Mouse (Mus musculus): ENCODE data around the gene Gm5134. TPM values are rescaled to one million over a fixed set of nuclear protein-coding genes. Genes with fewer than 3 reads are reported as not detected.

The Gm5134 gene
- polyA plus RNA-seq (2015; fragmentation: Nextera tagmentation; extraction: Ambion mirVana), result 0.04 and 0.06 TPM in 2 replicates

- TF ChIP-seq CTCF (IDR thresholded peaks at IDR 0.05; ENCODE audit: low read depth) (no peak), EP300 (IDR thresholded peaks at IDR 0.05; ENCODE audit: low read depth) (no peak)
- Histone ChIP-seq H3K9ac (replicated peaks) (no peak within 1 kb of the TSS), H3K9me3 (ENCODE audit: low read length) (no peaks in the 10 kb centered on the region), H3K27ac (ENCODE audit: low read depth) (no peak within 1 kb of the TSS), H3K4me3 (ENCODE audit: low read depth, low read length) (0 out of 2 replicates have a peak within 1 kb of the TSS, but pooled peaks have one; percentile 24), H3K27me3 (ENCODE audit: insufficient read depth, low read length) (peaks cover 9% of the 10 kb centered on the region; the same call in 1 of the 2 replicates), H3K36me3 (replicated peaks; ENCODE audit: insufficient read depth, low read length) (no peaks in the 10 kb centered on the region), H3K4me1 (ENCODE audit: insufficient read depth) (no peaks in the 10 kb centered on the region; the same call in 1 of the 2 replicates), H3K4me2 (ENCODE audit: low read depth, low read length) (peak within 1 kb of the TSS; percentile 62)
- 26% methylated on average over 20 of the region's 20 CpGs for WGBS (ENCODE audit: insufficient replicate concordance)
- DNase-seq (no peak), ATAC-seq (no peak)
These were observed at the start of gene Gm5134 for GRCm38 (mm10) chr10:75954381-75954811. TSS of gene Gm5134 (plus strand) at chr10:75954514.

DNA sequence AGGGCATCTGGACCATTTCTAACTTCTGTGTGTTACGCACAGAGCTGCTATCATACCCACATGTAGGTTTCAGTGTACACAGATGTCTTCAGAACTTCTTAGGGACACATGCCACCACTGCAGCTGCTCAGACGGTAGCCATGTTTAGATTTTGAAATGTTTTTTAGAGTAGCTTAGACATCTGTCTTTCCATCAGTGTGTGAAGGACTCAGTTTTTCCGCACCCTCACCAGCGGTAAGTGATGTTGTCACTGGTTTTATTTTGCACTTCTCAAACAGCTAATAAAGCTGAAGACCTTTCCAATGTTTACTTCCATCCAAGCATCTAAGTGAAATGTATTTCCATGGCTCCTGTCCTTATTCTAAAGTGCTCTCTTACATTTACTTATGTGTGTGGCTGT is 47.4 kb upstream of the Gm5134 start:
- H3K9ac ChIP-seq (replicated peaks), result no peak overlapping the region
- no peak overlapping the region for H3K27ac ChIP-seq (ENCODE audit: low read depth)
- H3K4me3 ChIP-seq (ENCODE audit: low read depth, low read length), result no peak overlapping the region
- H3K9me3 ChIP-seq (ENCODE audit: low read length), result no peaks in the 10 kb centered on the region
- WGBS (ENCODE audit: insufficient replicate concordance), result 93% methylated on average over 4 of the region's 4 CpGs
- no peak for TF ChIP-seq CTCF (IDR thresholded peaks at IDR 0.05; ENCODE audit: low read depth)
- no peaks in the 10 kb centered on the region for H3K27me3 ChIP-seq (ENCODE audit: insufficient read depth, low read length)
- DNase-seq (no peak), ATAC-seq (no peak)
- H3K4me2 ChIP-seq (ENCODE audit: low read depth, low read length), result no peak overlapping the region
- H3K4me1 ChIP-seq (ENCODE audit: insufficient read depth), result no peaks in the 10 kb centered on the region
- H3K36me3 ChIP-seq (replicated peaks; ENCODE audit: insufficient read depth, low read length), result peaks cover 81% of the 10 kb centered on the region

- TF ChIP-seq CTCF (IDR thresholded peaks at IDR 0.05; ENCODE audit: low read depth) (no peak), EP300 (IDR thresholded peaks at IDR 0.05; ENCODE audit: low read depth) (no peak)
- 82% methylated on average over 2 of the region's 2 CpGs for WGBS (ENCODE audit: insufficient replicate concordance)
- H3K36me3 ChIP-seq (replicated peaks; ENCODE audit: insufficient read depth, low read length), result peaks cover 57% of the 10 kb centered on the region
These were observed 43.6 kb upstream of the Gm5134 start for GRCm38 (mm10) chr10:75910698-75911097.

DNA sequence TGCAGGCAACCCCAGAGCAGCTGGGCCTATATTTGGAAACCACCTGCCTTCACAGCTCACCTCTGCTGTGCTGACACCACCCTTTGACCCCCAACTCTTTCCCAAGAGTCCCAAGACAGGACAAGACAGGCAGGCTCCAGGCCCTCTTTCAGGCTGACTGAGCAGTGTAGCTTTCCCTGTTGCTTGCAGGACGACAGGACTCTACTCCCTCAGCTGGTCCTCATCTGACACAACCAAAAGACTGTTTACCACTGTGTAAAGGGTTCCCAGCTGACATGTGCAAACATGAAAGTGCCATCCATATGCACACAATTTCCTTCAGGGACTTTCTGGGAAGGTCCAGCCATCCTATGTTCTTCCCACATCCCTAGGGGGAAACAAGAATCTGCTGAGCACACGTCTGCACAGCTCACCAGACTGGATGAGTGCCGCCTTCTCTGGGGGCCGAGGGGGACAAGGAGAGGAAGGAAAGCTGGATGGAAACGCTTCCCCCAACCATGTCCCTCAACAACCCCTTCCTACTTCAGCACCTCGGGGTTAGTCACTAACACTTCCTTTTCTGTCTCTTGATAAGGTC is 41.2 kb upstream of the Gm5134 start:
- Histone ChIP-seq H3K4me1 (ENCODE audit: insufficient read depth) (no peaks in the 10 kb centered on the region), H3K9ac (replicated peaks) (no peak overlapping the region; the same call in 1 of the 2 replicates), H3K4me2 (ENCODE audit: low read depth, low read length) (no peak overlapping the region), H3K4me3 (ENCODE audit: low read depth, low read length) (no peak overlapping the region), H3K27me3 (ENCODE audit: insufficient read depth, low read length) (no peaks in the 10 kb centered on the region), H3K36me3 (replicated peaks; ENCODE audit: insufficient read depth, low read length) (peaks cover 50% of the 10 kb centered on the region), H3K9me3 (ENCODE audit: low read length) (no peaks in the 10 kb centered on the region), H3K27ac (ENCODE audit: low read depth) (no peak overlapping the region)
- DNase-seq (no peak), ATAC-seq (no peak)
- WGBS (ENCODE audit: insufficient replicate concordance), result 46% methylated on average over 6 of the region's 6 CpGs
- TF ChIP-seq CTCF (IDR thresholded peaks at IDR 0.05; ENCODE audit: low read depth) (no peak), EP300 (IDR thresholded peaks at IDR 0.05; ENCODE audit: low read depth) (no peak)

More at GRCm38 (mm10) chr10:75910698-75911097, 43.6 kb upstream of the Gm5134 start:
- no peaks in the 10 kb centered on the region for H3K9me3 ChIP-seq (ENCODE audit: low read length)
- H3K4me3 ChIP-seq (ENCODE audit: low read depth, low read length), result no peak overlapping the region
- DNase-seq (no peak), ATAC-seq (no peak)
- no peak overlapping the region for H3K4me2 ChIP-seq (ENCODE audit: low read depth, low read length)
- H3K4me1 ChIP-seq (ENCODE audit: insufficient read depth), result no peaks in the 10 kb centered on the region
- H3K27me3 ChIP-seq (ENCODE audit: insufficient read depth, low read length), result no peaks in the 10 kb centered on the region
- H3K27ac ChIP-seq (ENCODE audit: low read depth), result no peak overlapping the region
- no peak overlapping the region for H3K9ac ChIP-seq (replicated peaks)

- 82% methylated on average over 7 of the region's 7 CpGs for WGBS (ENCODE audit: insufficient replicate concordance)
- Histone ChIP-seq H3K4me3 (ENCODE audit: low read depth, low read length) (no peak overlapping the region), H3K9me3 (ENCODE audit: low read length) (no peaks in the 10 kb centered on the region), H3K4me2 (ENCODE audit: low read depth, low read length) (no peak overlapping the region), H3K4me1 (ENCODE audit: insufficient read depth) (peaks cover 5% of the 10 kb centered on the region), H3K36me3 (replicated peaks; ENCODE audit: insufficient read depth, low read length) (peaks cover 34% of the 10 kb centered on the region), H3K27me3 (ENCODE audit: insufficient read depth, low read length) (no peaks in the 10 kb centered on the region), H3K27ac (ENCODE audit: low read depth) (no peak overlapping the region), H3K9ac (replicated peaks) (no peak overlapping the region)
- TF ChIP-seq EP300 (IDR thresholded peaks at IDR 0.05; ENCODE audit: low read depth), result no peak
- no peak for TF ChIP-seq CTCF (IDR thresholded peaks at IDR 0.05; ENCODE audit: low read depth)
- ATAC-seq (no peak), DNase-seq (no peak)
These were observed 38.8 kb upstream of the Gm5134 start for GRCm38 (mm10) chr10:75915557-75915956.

DNA sequence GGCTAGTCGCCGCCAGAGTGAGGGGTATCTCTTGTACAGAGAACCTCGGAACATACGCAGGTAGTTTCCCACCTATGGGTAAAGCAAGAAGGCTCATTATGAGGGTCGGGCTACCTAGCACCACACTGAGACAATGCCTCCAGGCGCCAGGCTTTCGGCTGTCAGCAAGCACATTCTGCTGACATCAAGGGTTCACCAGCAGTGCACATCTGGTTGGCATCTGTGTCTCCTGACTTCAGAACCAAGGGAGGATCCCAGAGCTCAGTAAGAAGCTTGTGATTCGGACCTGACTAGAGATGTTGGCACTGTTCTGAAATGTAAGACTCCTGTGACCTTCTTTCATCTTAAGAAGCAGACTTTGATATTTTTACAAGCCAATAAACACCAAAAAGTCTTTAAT is 37.5 kb upstream of the Gm5134 start:
- no peak for ATAC-seq
- Histone ChIP-seq H3K4me2 (ENCODE audit: low read depth, low read length) (no peak overlapping the region), H3K4me3 (ENCODE audit: low read depth, low read length) (no peak overlapping the region), H3K36me3 (replicated peaks; ENCODE audit: insufficient read depth, low read length) (peaks cover 22% of the 10 kb centered on the region; the same call in 1 of the 2 replicates), H3K4me1 (ENCODE audit: insufficient read depth) (peaks cover 9% of the 10 kb centered on the region), H3K27me3 (ENCODE audit: insufficient read depth, low read length) (no peaks in the 10 kb centered on the region), H3K27ac (ENCODE audit: low read depth) (no peak overlapping the region), H3K9me3 (ENCODE audit: low read length) (no peaks in the 10 kb centered on the region), H3K9ac (replicated peaks) (no peak overlapping the region)
- TF ChIP-seq EP300 (IDR thresholded peaks at IDR 0.05; ENCODE audit: low read depth) (no peak), CTCF (IDR thresholded peaks at IDR 0.05; ENCODE audit: low read depth) (no peak)
- WGBS (ENCODE audit: insufficient replicate concordance), result 87% methylated on average over 8 of the region's 8 CpGs
- no peak for DNase-seq

Measured in liver, postnatal 0 days (tissue).